Mouse (Mus musculus): ENCODE measurements around the gene Gm21913.
"Not testable (repeated sequence)": the region's sequence is repeated elsewhere in the genome, so short reads cannot be mapped to it uniquely, and the experiment has no call there.

The Gm21913 gene

GRCm38 (mm10) chrY:74623596-74623995 is at the start of gene Gm21913:
Gene Gm21913 (plus strand): TSS chrY:74623896.
- DNase-seq (ENCODE audit: low read depth, low spot score): not testable (repeated sequence)
